ENCODE assay signal across 30 mouse cellular contexts in genomic region chr5:13358770-13359169, GRCm38 (mm10).
DNase-seq lines count a peak whose midpoint lies in the region; ATAC-seq lines count a peak whose summit lies in the region.
"Had no signal": no experiment of that assay in that cellular context is flagged by ENCODE, and none has a peak within 500 bp of the region (broad histone marks: within the 10 kb centered on the region; RNA-seq: fewer than 3 reads in every experiment).

No protein-coding gene starts in this region.

- WGBS in lung, embryonic 16.5 days: 20% methylated on average over 4 of the region's 4 CpGs
- 76% methylated on average over 4 of the region's 4 CpGs for WGBS in forebrain, embryonic 15.5 days

- peak; percentile 91 for ATAC-seq in lung, embryonic 16.5 days (ENCODE audit: low read depth)
- ATAC-seq in forebrain, embryonic 15.5 days (replicated peaks): no peak
- ATAC-seq: activated CD4-positive, CD25-positive, alpha-beta regulatory T cell, adult 4 months; forebrain, embryonic 16.5 days; hindbrain, postnatal 0 days; inflammation-experienced regulatory T-cells, adult 6 months had no signal

- no peak overlapping the region for H3K9ac ChIP-seq in lung, embryonic 16.5 days (ENCODE audit: low read length)
- no peak overlapping the region for H3K9ac ChIP-seq in forebrain, embryonic 15.5 days (replicated peaks)
- H3K9ac ChIP-seq: embryonic facial prominence, embryonic 13.5 days; forebrain, embryonic 12.5 days; heart, embryonic 12.5 days; heart, embryonic 15.5 days; hindbrain, embryonic 14.5 days had no signal

- no peak overlapping the region for H3K4me3 ChIP-seq in lung, embryonic 16.5 days (ENCODE audit: low read length)
- no peak overlapping the region for H3K4me3 ChIP-seq in forebrain, embryonic 15.5 days
- H3K4me3 ChIP-seq: embryonic facial prominence, embryonic 10.5 days; embryonic facial prominence, embryonic 13.5 days; erythroblast, embryonic 14.5 days; forebrain, embryonic 12.5 days; gastrocnemius, adult 2 months; heart, embryonic 12.5 days; heart, embryonic 15.5 days; hindbrain, embryonic 10.5 days had no signal

- no peaks in the 10 kb centered on the region for H3K27me3 ChIP-seq in lung, embryonic 16.5 days (ENCODE audit: control insufficient read depth, insufficient read depth, low read depth, low read length)
- no peaks in the 10 kb centered on the region for H3K27me3 ChIP-seq in forebrain, embryonic 15.5 days
- H3K27me3 ChIP-seq: embryonic facial prominence, embryonic 13.5 days; forebrain, embryonic 12.5 days; heart, embryonic 12.5 days; heart, embryonic 15.5 days had no signal

- no peaks in the 10 kb centered on the region for H3K36me3 ChIP-seq in lung, embryonic 16.5 days (ENCODE audit: control insufficient read depth, insufficient read depth, low read length)
- no peaks in the 10 kb centered on the region for H3K36me3 ChIP-seq in forebrain, embryonic 15.5 days
- H3K36me3 ChIP-seq: embryonic facial prominence, embryonic 10.5 days; embryonic facial prominence, embryonic 13.5 days; forebrain, embryonic 12.5 days; heart, embryonic 12.5 days; heart, embryonic 15.5 days; hindbrain, embryonic 10.5 days had no signal

- no peaks in the 10 kb centered on the region for H3K4me1 ChIP-seq in lung, embryonic 16.5 days (replicated peaks; ENCODE audit: control insufficient read depth, insufficient read depth, low read length)
- no peaks in the 10 kb centered on the region for H3K4me1 ChIP-seq in forebrain, embryonic 15.5 days
- H3K4me1 ChIP-seq: embryonic facial prominence, embryonic 10.5 days; embryonic facial prominence, embryonic 13.5 days; forebrain, embryonic 12.5 days; heart, embryonic 12.5 days; heart, embryonic 15.5 days; hindbrain, embryonic 10.5 days had no signal

- H3K4me2 ChIP-seq in lung, embryonic 16.5 days (ENCODE audit: low read depth, low read length): no peak overlapping the region
- no peak overlapping the region for H3K4me2 ChIP-seq in forebrain, embryonic 15.5 days (replicated peaks)
- H3K4me2 ChIP-seq: embryonic facial prominence, embryonic 13.5 days; forebrain, embryonic 12.5 days; heart, embryonic 12.5 days; heart, embryonic 15.5 days; hindbrain, embryonic 14.5 days had no signal

- no peak overlapping the region for H3K27ac ChIP-seq in lung, embryonic 16.5 days (ENCODE audit: low read length)
- H3K27ac ChIP-seq in forebrain, embryonic 15.5 days (replicated peaks): no peak overlapping the region
- H3K27ac ChIP-seq: embryonic facial prominence, embryonic 10.5 days; embryonic facial prominence, embryonic 13.5 days; forebrain, embryonic 12.5 days; gastrocnemius, adult 2 months; heart, embryonic 15.5 days; hindbrain, embryonic 10.5 days; hindbrain, embryonic 14.5 days; hindbrain, postnatal 0 days had no signal

- DNase-seq in embryo, embryonic 10 days (ENCODE audit: low spot score): peak; percentile 61
- DNase-seq in embryo, embryonic 9.5 days (ENCODE audit: extremely low spot score): no peak
- no peak for DNase-seq in lung, postnatal 25 days (ENCODE audit: low spot score)
- DNase-seq in embryo, embryonic 10.5 days (ENCODE audit: low spot score): peak; percentile 49
- peak; percentile 54 for DNase-seq in forelimb bud, embryonic 11.5 days (ENCODE audit: low read depth, low spot score)
- no peak for DNase-seq in adrenal gland, adult 2 months
- DNase-seq: adrenal gland, postnatal 10 days; adrenal gland, postnatal 36 days; cerebellum, adult 18-20 months; cerebellum, adult 9-10 months; cerebellum, postnatal 14 days; gastrocnemius, adult 2 months; gastrocnemius, postnatal 14 days; heart, adult 18-20 months; heart, postnatal 10 days; heart, postnatal 36 days had no signal

- 0 out of 2 replicates have a peak, but pooled peaks cover 2% of the 10 kb centered on the region for H3K9me3 ChIP-seq in lung, embryonic 16.5 days (ENCODE audit: control insufficient read depth, low read length)
- no peaks in the 10 kb centered on the region for H3K9me3 ChIP-seq in forebrain, embryonic 15.5 days
- H3K9me3 ChIP-seq: embryonic facial prominence, embryonic 10.5 days; embryonic facial prominence, embryonic 13.5 days; forebrain, embryonic 12.5 days; heart, embryonic 12.5 days; heart, embryonic 15.5 days; hindbrain, embryonic 10.5 days had no signal

Comparison
In these comparisons a context has a peak if more than half of its experiments do, and no peak if none do; other contexts are left out.
1. DNase-seq: peak in embryo, embryonic 10 days (single experiment), embryo, embryonic 10.5 days (single experiment) and forelimb bud, embryonic 11.5 days (single experiment); none in embryo, embryonic 9.5 days (single experiment), lung, postnatal 25 days (single experiment) and adrenal gland, adult 2 months (single experiment).